Mouse (Mus musculus): Measurements from ENCODE around the gene Piezo1. TPM values are rescaled to one million over a fixed set of nuclear protein-coding genes. Genes with fewer than 3 reads are reported as not detected.

Gene Piezo1
- polyA plus RNA-seq, 1 experiment from 2014 or later = 1.2 TPM

DNA sequence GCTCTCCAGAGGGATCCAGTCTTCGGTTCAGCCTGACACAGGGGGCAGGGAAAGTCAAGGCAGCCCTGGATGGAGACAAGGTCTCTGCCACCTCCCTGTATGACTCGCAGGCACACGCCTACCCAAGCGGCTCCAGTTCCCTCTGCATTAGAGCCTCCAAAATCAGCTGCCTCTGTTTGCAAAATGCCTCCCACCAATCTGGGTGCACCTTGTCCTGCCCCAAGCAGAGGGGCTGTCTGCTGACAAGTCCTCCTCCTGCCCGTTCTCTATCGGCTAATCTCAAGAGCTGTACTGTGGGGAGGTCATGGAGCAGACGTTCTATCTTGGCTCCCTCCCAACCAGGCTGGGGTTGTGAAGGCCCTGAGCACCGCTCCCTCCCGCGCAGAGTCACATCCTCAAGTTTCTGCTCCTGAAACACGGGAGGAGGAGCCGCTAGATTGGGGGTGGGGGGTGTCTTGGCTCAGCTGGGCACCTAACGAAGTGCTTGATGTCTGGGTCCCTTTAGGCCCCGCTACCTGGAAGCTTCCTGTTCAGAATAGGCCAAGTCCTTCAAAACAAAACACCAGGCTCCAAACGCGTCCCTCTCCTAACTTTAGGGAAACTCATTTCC lies 76.1 kb downstream of the Piezo1 start:
- Histone ChIP-seq H3K27me3 (replicated peaks; ENCODE audit: control insufficient read depth, insufficient read depth, low read length) (no peaks in the 10 kb centered on the region), H3K9me3 (replicated peaks; ENCODE audit: control insufficient read depth, low read length) (no peaks in the 10 kb centered on the region), H3K4me3 (ENCODE audit: low read depth, low read length) (peak overlapping the region; percentile 98), H3K9ac (ENCODE audit: low read length) (peak overlapping the region; percentile 96), H3K27ac (ENCODE audit: low read depth, low read length) (peak overlapping the region; percentile 18; the same call in 1 of the 2 replicates), H3K36me3 (ENCODE audit: control insufficient read depth, insufficient read depth, low read length) (peaks cover 39% of the 10 kb centered on the region), H3K4me2 (ENCODE audit: low read length) (peak overlapping the region; percentile 89), H3K4me1 (ENCODE audit: control insufficient read depth, insufficient read depth, low read length) (peaks cover 9% of the 10 kb centered on the region; the same call in 1 of the 2 replicates)
- peak; percentile 19 for DNase-seq (ENCODE audit: low spot score)
- WGBS = 17% methylated on average over 16 of the region's 16 CpGs
- ATAC-seq = peak; percentile 4; the same call in 1 of the 2 replicates

DNA sequence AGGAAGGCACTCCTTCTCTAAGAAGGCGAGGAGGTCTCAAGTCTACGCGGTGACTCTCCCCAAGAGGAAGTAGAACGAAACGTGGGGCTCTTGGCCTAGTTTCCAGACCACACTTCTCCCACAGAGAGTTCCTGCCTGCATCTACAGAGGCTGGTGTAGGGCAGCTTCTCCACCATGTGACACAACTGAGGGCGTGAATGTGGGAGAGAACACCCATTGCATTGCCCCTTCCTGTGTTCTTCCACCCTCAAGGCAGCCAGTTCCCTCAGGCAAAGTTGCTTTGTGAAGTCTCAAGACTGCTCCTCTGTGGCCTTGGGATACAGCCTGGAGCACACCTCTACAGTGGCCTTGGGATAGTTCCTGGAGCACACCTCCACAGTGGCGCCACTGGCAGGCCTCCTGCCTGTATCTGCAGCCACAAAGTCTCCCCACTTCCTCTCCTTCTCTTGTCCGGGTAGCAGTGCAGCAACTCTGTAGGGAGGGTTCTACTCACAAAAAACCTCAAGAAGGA lies 77.2 kb downstream of the Piezo1 start:
- no peak overlapping the region for H3K4me2 ChIP-seq (ENCODE audit: low read length)
- no peak overlapping the region for H3K27ac ChIP-seq (ENCODE audit: low read depth, low read length)
- no peak overlapping the region for H3K4me3 ChIP-seq (ENCODE audit: low read depth, low read length)
- peaks cover 32% of the 10 kb centered on the region for H3K36me3 ChIP-seq (ENCODE audit: control insufficient read depth, insufficient read depth, low read length)
- DNase-seq (ENCODE audit: low spot score) (no peak), ATAC-seq (no peak)
- peaks cover 9% of the 10 kb centered on the region; the same call in 1 of the 2 replicates for H3K4me1 ChIP-seq (ENCODE audit: control insufficient read depth, insufficient read depth, low read length)
- no peaks in the 10 kb centered on the region for H3K9me3 ChIP-seq (replicated peaks; ENCODE audit: control insufficient read depth, low read length)
- 90% methylated on average over 8 of the region's 8 CpGs for WGBS
- no peaks in the 10 kb centered on the region for H3K27me3 ChIP-seq (replicated peaks; ENCODE audit: control insufficient read depth, insufficient read depth, low read length)
- H3K9ac ChIP-seq (ENCODE audit: low read length) = no peak overlapping the region

DNA sequence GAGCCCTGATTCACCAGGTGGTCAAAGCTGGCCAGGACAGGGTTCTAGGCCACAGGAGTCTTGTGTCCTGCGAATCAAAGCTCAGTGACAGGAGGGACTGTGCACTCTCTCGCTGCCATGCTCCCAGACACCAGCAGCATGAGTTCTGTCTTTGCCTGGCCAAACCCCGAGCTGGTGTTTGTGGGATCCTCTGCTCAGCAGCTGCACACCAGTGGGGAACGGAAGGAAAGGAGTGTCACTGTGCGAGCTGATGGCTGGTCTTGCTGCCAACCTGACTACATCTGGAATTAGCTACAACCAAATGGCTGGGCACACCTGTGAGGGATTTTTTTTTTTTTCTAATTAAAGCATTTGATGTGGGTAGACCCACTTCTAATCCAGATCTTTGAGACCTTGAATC lies 80.4 kb downstream of the Piezo1 start:
- ATAC-seq (no peak), DNase-seq (ENCODE audit: low spot score) (no peak)
- H3K27me3 ChIP-seq (replicated peaks; ENCODE audit: control insufficient read depth, insufficient read depth, low read length) = no peaks in the 10 kb centered on the region
- H3K36me3 ChIP-seq (ENCODE audit: control insufficient read depth, insufficient read depth, low read length) = peaks cover 44% of the 10 kb centered on the region
- peaks cover 4% of the 10 kb centered on the region; the same call in 1 of the 2 replicates for H3K4me1 ChIP-seq (ENCODE audit: control insufficient read depth, insufficient read depth, low read length)
- H3K9ac ChIP-seq (ENCODE audit: low read length) = no peak overlapping the region
- H3K9me3 ChIP-seq (replicated peaks; ENCODE audit: control insufficient read depth, low read length) = no peaks in the 10 kb centered on the region
- no peak overlapping the region for H3K27ac ChIP-seq (ENCODE audit: low read depth, low read length)
- H3K4me2 ChIP-seq (ENCODE audit: low read length) = no peak overlapping the region
- no peak overlapping the region for H3K4me3 ChIP-seq (ENCODE audit: low read depth, low read length)
- 86% methylated on average over 5 of the region's 5 CpGs for WGBS

DNA sequence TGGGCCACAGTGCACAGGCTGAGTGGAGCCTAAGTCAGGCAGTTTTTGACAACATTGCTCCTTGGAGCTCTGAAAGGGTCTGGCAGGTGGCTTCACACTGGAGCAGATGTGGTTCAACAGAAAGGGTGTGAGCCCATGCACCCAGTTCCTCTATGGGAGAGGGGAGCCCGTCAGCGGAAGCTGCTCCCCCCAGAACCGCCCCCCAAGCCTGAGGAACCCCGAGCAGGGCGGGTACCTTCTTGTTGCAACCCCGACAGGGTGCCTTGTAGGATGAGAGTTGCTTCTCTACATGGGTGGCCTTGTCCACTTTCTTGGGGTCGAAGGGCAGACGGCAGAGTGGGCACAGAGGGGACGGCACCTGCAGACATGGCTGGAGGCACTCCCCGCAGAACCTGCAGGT lies 81.2 kb downstream of the Piezo1 start:
- no peak overlapping the region for H3K9ac ChIP-seq (ENCODE audit: low read length)
- no peak overlapping the region for H3K4me3 ChIP-seq (ENCODE audit: low read depth, low read length)
- no peak overlapping the region for H3K4me2 ChIP-seq (ENCODE audit: low read length)
- no peak overlapping the region for H3K27ac ChIP-seq (ENCODE audit: low read depth, low read length)
- 87% methylated on average over 10 of the region's 10 CpGs for WGBS
- H3K27me3 ChIP-seq (replicated peaks; ENCODE audit: control insufficient read depth, insufficient read depth, low read length) = no peaks in the 10 kb centered on the region
- peaks cover 50% of the 10 kb centered on the region for H3K36me3 ChIP-seq (ENCODE audit: control insufficient read depth, insufficient read depth, low read length)
- peaks cover 2% of the 10 kb centered on the region; the same call in 1 of the 2 replicates for H3K4me1 ChIP-seq (ENCODE audit: control insufficient read depth, insufficient read depth, low read length)
- no peaks in the 10 kb centered on the region for H3K9me3 ChIP-seq (replicated peaks; ENCODE audit: control insufficient read depth, low read length)
- no peak for DNase-seq (ENCODE audit: low spot score)
- ATAC-seq = no peak

DNA sequence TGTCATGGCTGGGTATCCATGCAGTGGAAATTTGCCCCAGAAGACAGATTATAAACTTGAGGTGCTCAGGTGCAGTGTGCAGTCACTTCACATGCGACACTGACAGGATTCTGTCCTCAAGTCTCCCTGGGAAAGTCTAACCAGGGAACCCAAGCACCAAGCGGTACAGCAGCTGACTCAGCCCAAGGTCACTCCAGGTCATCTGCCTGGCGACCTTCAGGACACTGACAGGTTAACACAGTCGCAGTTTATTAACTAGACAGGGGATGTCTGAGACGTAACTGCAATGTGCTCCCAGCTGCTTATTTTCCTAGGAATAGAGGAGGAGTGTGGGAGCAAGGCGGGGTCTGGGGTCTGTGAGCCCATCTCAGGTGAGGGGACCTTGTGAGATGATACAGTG lies 81.7 kb downstream of the Piezo1 start:
- no peak overlapping the region for H3K27ac ChIP-seq (ENCODE audit: low read depth, low read length)
- H3K4me2 ChIP-seq (ENCODE audit: low read length) = no peak overlapping the region
- ATAC-seq (no peak), DNase-seq (ENCODE audit: low spot score) (no peak)
- no peak overlapping the region for H3K4me3 ChIP-seq (ENCODE audit: low read depth, low read length)
- no peaks in the 10 kb centered on the region for H3K9me3 ChIP-seq (replicated peaks; ENCODE audit: control insufficient read depth, low read length)
- no peaks in the 10 kb centered on the region for H3K27me3 ChIP-seq (replicated peaks; ENCODE audit: control insufficient read depth, insufficient read depth, low read length)
- H3K9ac ChIP-seq (ENCODE audit: low read length) = no peak overlapping the region
- H3K4me1 ChIP-seq (ENCODE audit: control insufficient read depth, insufficient read depth, low read length) = no peaks in the 10 kb centered on the region
- peaks cover 50% of the 10 kb centered on the region for H3K36me3 ChIP-seq (ENCODE audit: control insufficient read depth, insufficient read depth, low read length)
- WGBS = 82% methylated on average over 6 of the region's 6 CpGs

DNA sequence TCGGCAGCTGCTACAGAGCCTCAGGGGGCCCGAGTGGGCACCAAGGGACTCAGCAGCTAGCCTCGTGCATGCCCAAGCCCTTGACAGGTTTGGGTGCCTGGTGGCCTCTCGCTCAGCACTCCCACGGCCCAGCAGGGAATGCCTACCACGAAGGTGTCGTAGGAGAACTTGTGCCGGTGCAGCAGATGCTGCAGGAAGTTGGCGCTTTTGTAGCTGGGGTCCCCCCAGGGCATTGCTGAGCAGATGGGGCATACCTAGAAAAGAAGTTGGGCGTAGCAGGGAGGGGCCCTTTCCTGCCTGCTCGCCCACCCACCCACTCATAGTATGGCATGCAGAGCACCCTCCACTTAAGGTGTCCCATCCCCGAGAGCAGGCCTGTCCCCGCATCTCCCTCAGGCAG lies 83.3 kb downstream of the Piezo1 start:
- WGBS = 94% methylated on average over 13 of the region's 13 CpGs
- Histone ChIP-seq H3K4me2 (ENCODE audit: low read length) (no peak overlapping the region), H3K9ac (ENCODE audit: low read length) (no peak overlapping the region), H3K4me3 (ENCODE audit: low read depth, low read length) (no peak overlapping the region), H3K27me3 (replicated peaks; ENCODE audit: control insufficient read depth, insufficient read depth, low read length) (0 out of 2 replicates have a peak, but pooled peaks cover 2% of the 10 kb centered on the region), H3K36me3 (ENCODE audit: control insufficient read depth, insufficient read depth, low read length) (peaks cover 38% of the 10 kb centered on the region), H3K27ac (ENCODE audit: low read depth, low read length) (no peak overlapping the region), H3K4me1 (ENCODE audit: control insufficient read depth, insufficient read depth, low read length) (no peaks in the 10 kb centered on the region), H3K9me3 (replicated peaks; ENCODE audit: control insufficient read depth, low read length) (no peaks in the 10 kb centered on the region)
- no peak for DNase-seq (ENCODE audit: low spot score)
- ATAC-seq = no peak

GRCm38 (mm10) chr8:122464985-122465384 lies 86.1 kb downstream of the Piezo1 start:
- H3K36me3 ChIP-seq (ENCODE audit: control insufficient read depth, insufficient read depth, low read length) = peaks cover 34% of the 10 kb centered on the region
- H3K27me3 ChIP-seq (replicated peaks; ENCODE audit: control insufficient read depth, insufficient read depth, low read length) = peaks cover 30% of the 10 kb centered on the region
- no peak for ATAC-seq
- no peak overlapping the region for H3K4me2 ChIP-seq (ENCODE audit: low read length)
- no peaks in the 10 kb centered on the region for H3K9me3 ChIP-seq (replicated peaks; ENCODE audit: control insufficient read depth, low read length)
- DNase-seq (ENCODE audit: low spot score) = no peak
- no peak overlapping the region for H3K4me3 ChIP-seq (ENCODE audit: low read depth, low read length)
- no peak overlapping the region for H3K27ac ChIP-seq (ENCODE audit: low read depth, low read length)
- H3K9ac ChIP-seq (ENCODE audit: low read length) = no peak overlapping the region
- WGBS = 79% methylated on average over 7 of the region's 7 CpGs
- peaks cover 6% of the 10 kb centered on the region; the same call in 1 of the 2 replicates for H3K4me1 ChIP-seq (ENCODE audit: control insufficient read depth, insufficient read depth, low read length)

GRCm38 (mm10) chr8:122463651-122464640 lies 87.2 kb downstream of the Piezo1 start:
- peaks cover 30% of the 10 kb centered on the region for H3K36me3 ChIP-seq (ENCODE audit: control insufficient read depth, insufficient read depth, low read length)
- no peak overlapping the region for H3K4me2 ChIP-seq (ENCODE audit: low read length)
- peaks cover 6% of the 10 kb centered on the region; the same call in 1 of the 2 replicates for H3K4me1 ChIP-seq (ENCODE audit: control insufficient read depth, insufficient read depth, low read length)
- ATAC-seq (no peak), DNase-seq (ENCODE audit: low spot score) (no peak)
- no peak overlapping the region for H3K9ac ChIP-seq (ENCODE audit: low read length)
- WGBS = 74% methylated on average over 12 of the region's 12 CpGs
- no peak overlapping the region for H3K4me3 ChIP-seq (ENCODE audit: low read depth, low read length)
- H3K9me3 ChIP-seq (replicated peaks; ENCODE audit: control insufficient read depth, low read length) = no peaks in the 10 kb centered on the region
- peaks cover 38% of the 10 kb centered on the region for H3K27me3 ChIP-seq (replicated peaks; ENCODE audit: control insufficient read depth, insufficient read depth, low read length)
- no peak overlapping the region for H3K27ac ChIP-seq (ENCODE audit: low read depth, low read length)
